Mouse (Mus musculus) embryonic fibroblast, embryonic 13.5 days (primary cell): ENCODE results near the gene Acox1.

ENCODE experiments used
- CTCF ChIP-seq: IDR thresholded peaks from 2 replicates; pipeline ENCODE4 v1.5.1; 2011; ENCODE audit warnings: mild to moderate bottlenecking, control low read depth, low read length, moderate library complexity, borderline replicate concordance; ENCODE audit not compliant: insufficient read depth
- POLR2A ChIP-seq: IDR thresholded peaks from 2 replicates; pipeline ENCODE4 v1.6.1; 2011; ENCODE audit warnings: low read depth, mild to moderate bottlenecking, control low read depth, low read length, moderate library complexity

GRCm38 (mm10) chr11:116171959-116172358 lies 26.9 kb downstream of the Acox1 start:
- TF ChIP-seq POLR2A: no peak
- no peak for TF ChIP-seq CTCF
